Mouse (Mus musculus) ES-E14 (cell line): ENCODE measurements around the gene Grm4.

Experiments used
- CHD2 ChIP-seq: IDR thresholded peaks from 2 replicates; pipeline ENCODE4 v1.6.1; 2014; ENCODE audit warnings: mild to moderate bottlenecking, low read depth, low read length, inconsistent platforms
- HCFC1 ChIP-seq: IDR thresholded peaks from 2 replicates; pipeline ENCODE4 v1.6.1; 2012; ENCODE audit warnings: low read length, inconsistent platforms, borderline replicate concordance; ENCODE audit not compliant: insufficient read depth
- MAFK ChIP-seq: IDR thresholded peaks from 2 replicates; pipeline ENCODE4 v1.6.1; 2014; ENCODE audit warnings: mild to moderate bottlenecking, low read depth, low read length, inconsistent platforms; ENCODE audit not compliant: insufficient read depth
- ZC3H11A ChIP-seq: IDR thresholded peaks from 2 replicates; pipeline ENCODE4 v1.6.1; 2012; ENCODE audit warnings: low read depth, mild to moderate bottlenecking, inconsistent platforms, low read length, borderline replicate concordance
- ZNF384 ChIP-seq: IDR thresholded peaks from 2 replicates; pipeline ENCODE4 v1.6.1; 2012; ENCODE audit warnings: low read depth, low read length, inconsistent platforms

- TF ChIP-seq HCFC1 (no peak), CHD2 (no peak), ZC3H11A (no peak), MAFK (no peak), ZNF384 (no peak)
These were observed 120.0 kb downstream of the Grm4 start for GRCm38 (mm10) chr17:27401200-27401599.
